Mouse (Mus musculus): ENCODE results near the gene Zfp398.

DNA sequence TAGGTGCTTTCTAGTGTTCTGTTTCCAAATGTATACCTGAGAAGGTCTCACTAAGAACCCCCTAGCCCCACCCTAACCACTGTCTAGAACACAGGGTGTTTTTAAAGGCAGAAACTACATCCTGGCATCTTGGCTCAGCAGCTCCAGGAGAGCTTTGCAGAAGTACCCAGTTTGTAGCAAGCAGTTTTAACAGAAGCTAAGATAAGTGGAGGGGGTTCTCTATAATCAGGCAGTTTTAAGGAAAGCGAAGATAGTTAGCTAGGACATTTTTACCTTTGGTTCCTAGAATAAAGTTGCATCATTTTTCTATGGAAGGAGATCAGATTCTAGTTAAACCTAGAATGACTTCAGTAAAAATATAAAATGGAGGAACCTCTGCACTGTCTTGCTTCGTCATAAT is 6.4 kb downstream of the Zfp398 start:
- TF ChIP-seq CTCF (IDR thresholded peaks at IDR 0.05; ENCODE audit: low read depth) (no peak), EP300 (IDR thresholded peaks at IDR 0.05; ENCODE audit: low read depth) (no peak)
